Mouse (Mus musculus) forebrain, embryonic 14.5 days (tissue): ENCODE data around the gene Nenf. TPM values are rescaled to one million over a fixed set of nuclear protein-coding genes. Genes with fewer than 3 reads are reported as not detected.
A peak's percentile ranks its signal among the peaks of the same experiment; 100 is the strongest.

Experiments
- ATAC-seq: fragments of 200-750 bp; cut with Nextera tagmentation; 2 replicates; pipeline ENCODE4 v1.8.0; 2017; ENCODE audit warnings: mild to moderate bottlenecking, moderate library complexity
- DNase-seq: peaks from one replicate; pipeline ENCODE4 v3.0.0-alpha.2; 2015; ENCODE audit warnings: low spot score
- H3K27ac ChIP-seq: fragments of 300-500 bp; sonication (generic); 2 replicates; pipeline ENCODE4 v1.5.1; 2014; ENCODE audit warnings: low read depth, mild to moderate bottlenecking, control low read depth, low read length, moderate library complexity
- H3K27me3 ChIP-seq: fragments of 300-500 bp; sonication (generic); replicated peaks from 2 replicates; pipeline ENCODE4 v1.6.1; 2014; ENCODE audit warnings: low read length, control low read depth, mixed read lengths; ENCODE audit not compliant: control insufficient read depth, insufficient read depth
- H3K36me3 ChIP-seq: fragments of 300-500 bp; sonication (generic); 2 replicates; pipeline ENCODE4 v1.6.1; 2014; ENCODE audit warnings: low read length, control low read depth; ENCODE audit not compliant: control insufficient read depth, insufficient read depth
- H3K4me1 ChIP-seq: fragments of 300-500 bp; sonication (generic); 2 replicates; pipeline ENCODE4 v1.6.1; 2014; ENCODE audit warnings: antibody characterized with exemption, low read length, control low read depth; ENCODE audit not compliant: control insufficient read depth, insufficient read depth
- H3K4me2 ChIP-seq: fragments of 300-500 bp; sonication (generic); 2 replicates; pipeline ENCODE4 v1.6.1; 2014; ENCODE audit warnings: mild to moderate bottlenecking, control low read depth, low read length
- H3K4me3 ChIP-seq: fragments of 300-500 bp; sonication (generic); 2 replicates; pipeline ENCODE4 v1.5.1; 2014; ENCODE audit warnings: low read depth, low read length, control low read depth
- H3K9ac ChIP-seq: fragments of 300-500 bp; sonication (generic); 2 replicates; pipeline ENCODE4 v1.6.1; 2014; ENCODE audit warnings: mild to moderate bottlenecking, low read length, control low read depth, moderate library complexity
- H3K9me3 ChIP-seq: fragments of 300-500 bp; sonication (generic); replicated peaks from 2 replicates; pipeline ENCODE4 v1.6.1; 2016; ENCODE audit warnings: low read length, control low read depth, mixed read lengths; ENCODE audit not compliant: control insufficient read depth
- WGBS: fragments of 180-500 bp; shearing (Covaris S2); extraction: QIAGEN DNeasy Blood & Tissue Kit; methylation state at CpG from one replicate; pipeline ENCODE4 v1.1.7; 2014; 5-methylcytosine and 5-hydroxymethylcytosine counted together
- polyA plus RNA-seq: library from polyadenylated mRNA; unstranded; fragments of >200 nt; fragmentation: Nextera tagmentation; extraction: Ambion mirVana; gene quantifications from 2 replicates; pipeline ENCODE4 v1.2.1, GENCODE M21; 2014

The Nenf gene
- polyA plus RNA-seq, 1 experiment from 2014 or later: 128 TPM

DNA sequence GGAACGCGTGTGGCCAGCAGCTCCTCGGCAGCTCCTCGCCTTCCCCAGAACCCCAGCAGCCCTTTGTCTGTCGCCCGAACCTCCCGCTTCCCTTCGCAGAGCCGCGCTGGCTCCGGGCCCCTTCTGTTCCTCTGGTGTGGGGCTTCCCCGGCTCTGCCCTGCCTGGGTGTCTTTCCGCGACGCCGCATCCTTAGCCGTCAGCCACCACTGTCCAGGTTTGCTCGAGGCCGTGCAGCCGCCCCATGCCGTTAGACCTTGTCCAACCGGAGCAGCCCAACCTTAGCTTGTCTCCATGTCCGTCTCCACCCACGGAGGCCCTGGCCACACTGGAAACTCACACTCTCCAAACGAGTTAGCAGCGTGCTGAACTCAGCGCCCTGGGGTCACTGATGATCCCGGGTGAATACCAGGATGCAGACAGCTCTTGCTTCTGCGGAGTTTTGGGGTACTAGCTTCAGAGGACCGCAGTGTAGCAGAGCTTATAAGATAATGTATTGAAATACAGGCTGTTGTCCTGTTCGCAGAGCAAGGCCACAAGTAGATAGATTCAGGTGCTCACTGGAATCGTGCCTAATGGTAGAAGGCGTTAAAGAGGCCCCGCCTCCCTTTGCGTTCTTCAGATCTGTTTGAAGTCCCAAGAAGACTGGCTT is 8.4 kb upstream of the Nenf start:
- Histone ChIP-seq H3K36me3 (peaks cover 11% of the 10 kb centered on the region; the same call in 1 of the 2 replicates), H3K4me1 (peaks cover 26% of the 10 kb centered on the region), H3K9ac (peak overlapping the region; percentile 92), H3K27me3 (no peaks in the 10 kb centered on the region), H3K4me2 (peak overlapping the region; percentile 87), H3K27ac (peak overlapping the region; percentile 85), H3K9me3 (no peaks in the 10 kb centered on the region), H3K4me3 (peak overlapping the region; percentile 84)
- 1% methylated on average over 31 of the region's 35 CpGs for WGBS
- peak; percentile 74 for ATAC-seq
- peak; percentile 61 for DNase-seq

DNA sequence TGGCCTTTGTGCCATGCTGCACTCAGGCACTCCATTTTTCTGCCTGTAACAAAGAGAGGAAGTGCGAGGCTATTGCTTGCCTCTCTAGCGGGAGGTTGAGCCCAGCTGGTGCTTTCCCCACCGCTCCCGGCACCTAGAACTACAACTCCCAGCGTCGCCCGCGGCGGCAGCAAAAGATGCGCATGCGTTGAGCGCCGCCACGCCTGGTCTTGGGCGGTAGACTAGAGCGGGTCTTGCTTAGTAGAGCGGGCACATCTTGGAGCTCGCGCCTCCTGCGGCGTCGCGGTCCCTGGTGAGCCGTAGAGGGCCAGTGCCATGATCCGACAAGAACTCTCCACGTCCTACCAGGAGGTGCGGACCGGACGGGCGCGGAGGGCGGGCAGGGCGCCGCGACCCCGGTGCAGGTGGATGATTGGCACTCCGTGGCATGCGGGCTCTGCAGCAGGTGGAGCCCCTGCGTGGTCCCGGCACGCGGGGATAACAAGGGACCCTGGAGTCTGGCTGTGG is 7.8 kb upstream of the Nenf start, which contains the start of gene Tmem206:
Gene Tmem206 (plus strand): TSS at position 187 of the 507 bp plus-strand sequence.
- ATAC-seq: peak; percentile 97
- Histone ChIP-seq H3K4me2 (peak within 1 kb of the TSS; percentile 87), H3K27ac (peak within 1 kb of the TSS; percentile 85), H3K4me3 (peak within 1 kb of the TSS; percentile 84), H3K27me3 (no peaks in the 10 kb centered on the region), H3K4me1 (peaks cover 26% of the 10 kb centered on the region), H3K9ac (peak within 1 kb of the TSS; percentile 92), H3K36me3 (0 out of 2 replicates have a peak, but pooled peaks cover 5% of the 10 kb centered on the region), H3K9me3 (no peaks in the 10 kb centered on the region)
- DNase-seq: peak; percentile 98
- WGBS: under 1% methylated on average over 41 of the region's 42 CpGs

DNA sequence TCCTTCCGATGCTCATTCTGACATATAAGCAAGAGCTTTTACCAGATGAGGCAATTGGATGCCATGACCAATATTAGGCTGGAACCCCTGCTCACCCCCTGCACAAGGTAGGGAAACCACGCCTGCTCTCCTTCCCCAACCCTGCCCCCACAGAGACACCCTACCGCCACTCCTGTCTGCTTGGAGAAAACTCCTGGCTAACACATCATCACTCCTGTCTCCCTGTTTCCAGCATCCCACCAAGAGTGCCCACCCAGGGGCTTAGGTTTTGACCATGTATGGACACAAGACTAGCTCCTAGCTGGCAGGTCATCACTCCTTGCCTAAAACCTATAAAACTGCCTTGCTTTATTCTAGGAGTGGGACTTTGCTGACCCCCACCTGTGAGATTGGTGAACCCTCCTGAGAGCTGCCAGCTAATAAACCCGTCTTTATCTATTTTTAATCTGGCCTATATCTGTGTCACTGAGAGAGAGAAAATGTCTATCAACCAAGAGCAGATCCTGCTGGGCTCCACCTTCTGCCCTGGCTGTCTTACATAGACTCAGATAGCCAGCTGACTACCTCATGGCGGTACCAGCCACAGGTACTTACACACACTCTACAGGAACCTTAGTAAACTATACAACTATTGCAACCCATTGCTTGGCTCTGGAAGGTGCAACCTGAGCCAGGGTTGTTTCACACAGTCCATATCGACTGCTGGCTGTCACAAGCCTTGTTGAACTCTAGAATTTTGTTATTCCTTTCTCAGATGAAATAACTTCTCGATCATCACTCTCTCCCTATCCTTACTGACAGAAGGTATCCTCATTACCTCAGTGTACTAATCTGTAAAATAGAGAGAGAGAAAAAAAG is 7.0 kb upstream of the Nenf start:
- peak overlapping the region; percentile 84 for H3K4me3 ChIP-seq
- peak overlapping the region; percentile 22; the same call in 1 of the 2 replicates for H3K9ac ChIP-seq
- peak overlapping the region; percentile 87 for H3K4me2 ChIP-seq
- H3K36me3 ChIP-seq: 0 out of 2 replicates have a peak, but pooled peaks cover 4% of the 10 kb centered on the region
- H3K4me1 ChIP-seq: peaks cover 26% of the 10 kb centered on the region
- DNase-seq: no peak
- H3K27me3 ChIP-seq: 0 out of 2 replicates have a peak, but pooled peaks cover 3% of the 10 kb centered on the region
- WGBS: 88% methylated on average over 7 of the region's 7 CpGs
- ATAC-seq: peak; percentile 13
- H3K9me3 ChIP-seq: no peaks in the 10 kb centered on the region
- H3K27ac ChIP-seq: no peak overlapping the region; the same call in none of the 2 replicates

DNA sequence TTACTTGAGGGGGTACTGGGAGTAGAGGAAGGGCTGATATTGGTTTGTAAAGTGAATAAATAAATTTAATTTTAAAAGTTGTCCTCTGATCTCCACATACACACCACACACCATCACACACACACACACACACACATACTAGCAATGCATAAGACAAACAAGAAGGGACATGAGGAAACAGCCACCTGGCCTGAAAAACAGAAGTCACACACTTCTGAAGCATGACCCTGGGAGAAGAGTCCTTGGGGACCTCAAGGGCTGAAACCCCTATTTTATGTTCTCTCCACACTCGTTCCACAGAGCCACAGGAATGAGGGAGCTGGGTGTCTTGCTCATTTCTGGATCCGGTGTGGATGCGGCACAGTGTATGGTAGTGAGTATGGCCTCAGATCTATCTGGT is 5.4 kb upstream of the Nenf start:
- DNase-seq (no peak), ATAC-seq (no peak)
- Histone ChIP-seq H3K36me3 (no peaks in the 10 kb centered on the region), H3K4me1 (peaks cover 23% of the 10 kb centered on the region), H3K4me3 (no peak overlapping the region), H3K4me2 (no peak overlapping the region), H3K27me3 (0 out of 2 replicates have a peak, but pooled peaks cover 4% of the 10 kb centered on the region), H3K27ac (no peak overlapping the region), H3K9me3 (no peaks in the 10 kb centered on the region), H3K9ac (no peak overlapping the region)
- WGBS: 86% methylated on average over 3 of the region's 3 CpGs

DNA sequence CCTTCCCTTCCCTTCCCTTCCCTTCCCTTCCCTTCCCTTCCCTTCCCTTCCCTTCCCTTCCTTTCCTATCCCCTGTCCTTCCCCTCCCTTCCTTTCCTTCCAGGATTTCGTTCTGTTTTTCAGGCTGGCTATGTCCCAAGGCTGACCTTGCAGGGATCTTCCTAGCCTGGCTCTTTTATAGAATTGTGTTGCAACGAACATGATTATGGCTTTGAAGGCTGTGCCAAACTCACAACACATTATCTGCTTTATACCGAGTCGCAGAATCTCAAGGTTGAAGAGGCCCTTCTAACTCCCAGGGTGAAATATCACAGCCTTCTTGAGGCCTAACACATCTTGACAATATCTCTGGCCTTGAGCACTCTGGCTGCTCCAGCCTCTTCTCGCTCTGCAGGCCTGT is 692 bp upstream of the Nenf start:
- no peak overlapping the region for H3K27ac ChIP-seq
- no peak for DNase-seq
- 75% methylated on average over 4 of the region's 5 CpGs for WGBS
- H3K4me2 ChIP-seq: no peak overlapping the region
- no peaks in the 10 kb centered on the region for H3K4me1 ChIP-seq
- H3K9me3 ChIP-seq: no peaks in the 10 kb centered on the region
- H3K4me3 ChIP-seq: no peak overlapping the region
- no peak overlapping the region for H3K9ac ChIP-seq
- no peak for ATAC-seq
- 0 out of 2 replicates have a peak, but pooled peaks cover 4% of the 10 kb centered on the region for H3K27me3 ChIP-seq
- no peaks in the 10 kb centered on the region for H3K36me3 ChIP-seq

DNA sequence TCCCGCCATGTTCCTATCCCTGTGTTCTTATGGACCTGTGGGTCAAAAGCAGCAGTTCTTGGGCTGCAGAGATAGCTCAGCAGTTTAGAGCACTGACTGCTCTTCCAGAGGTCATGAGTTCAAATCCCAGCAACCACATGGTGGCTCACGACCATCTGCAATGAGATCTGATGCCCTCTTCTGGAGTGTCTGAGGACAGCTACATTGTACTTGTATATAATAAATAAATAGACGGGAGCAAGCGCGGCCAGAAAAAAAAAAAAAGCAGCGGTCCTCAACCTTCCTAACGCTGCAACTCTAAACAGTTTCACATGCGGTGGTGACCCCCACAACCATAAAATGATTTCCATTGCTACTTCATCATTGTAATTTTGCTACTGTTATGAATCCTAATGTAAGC is 1.2 kb downstream of the Nenf start:
- H3K4me1 ChIP-seq: peaks cover 5% of the 10 kb centered on the region; the same call in 1 of the 2 replicates
- H3K27ac ChIP-seq: no peak overlapping the region
- WGBS: 85% methylated on average over 8 of the region's 8 CpGs
- H3K36me3 ChIP-seq: no peaks in the 10 kb centered on the region
- H3K27me3 ChIP-seq: 0 out of 2 replicates have a peak, but pooled peaks cover 4% of the 10 kb centered on the region
- H3K4me2 ChIP-seq: peak overlapping the region; percentile 78; the same call in 1 of the 2 replicates
- ATAC-seq: no peak
- H3K9me3 ChIP-seq: no peaks in the 10 kb centered on the region
- no peak overlapping the region for H3K4me3 ChIP-seq
- H3K9ac ChIP-seq: peak overlapping the region; percentile 87; the same call in 1 of the 2 replicates
- no peak for DNase-seq

DNA sequence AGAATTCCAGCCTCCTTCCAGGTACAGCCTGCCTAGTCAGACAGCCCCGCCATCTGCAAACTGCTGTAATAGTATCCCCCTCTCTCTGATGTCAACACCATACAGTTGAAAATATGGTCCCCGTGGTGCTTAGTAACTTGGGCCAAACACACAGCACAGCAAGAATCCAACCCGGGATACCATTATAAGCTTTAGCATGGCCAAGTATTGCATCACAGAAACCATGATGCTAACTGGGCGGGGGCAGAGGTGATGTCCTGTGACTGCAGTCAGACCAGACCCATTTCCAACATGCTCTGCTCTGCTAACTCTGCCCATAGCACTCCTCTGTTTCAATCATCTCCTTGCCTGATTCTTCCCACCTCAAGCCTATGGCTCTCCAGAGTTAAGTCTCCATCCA is 4.1 kb downstream of the Nenf start:
- Histone ChIP-seq H3K4me2 (no peak overlapping the region), H3K36me3 (no peaks in the 10 kb centered on the region), H3K4me3 (no peak overlapping the region), H3K27ac (no peak overlapping the region), H3K9me3 (no peaks in the 10 kb centered on the region), H3K27me3 (no peaks in the 10 kb centered on the region), H3K4me1 (peaks cover 5% of the 10 kb centered on the region; the same call in 1 of the 2 replicates), H3K9ac (no peak overlapping the region)
- WGBS: 84% methylated on average over 4 of the region's 4 CpGs
- ATAC-seq (no peak), DNase-seq (no peak)

DNA sequence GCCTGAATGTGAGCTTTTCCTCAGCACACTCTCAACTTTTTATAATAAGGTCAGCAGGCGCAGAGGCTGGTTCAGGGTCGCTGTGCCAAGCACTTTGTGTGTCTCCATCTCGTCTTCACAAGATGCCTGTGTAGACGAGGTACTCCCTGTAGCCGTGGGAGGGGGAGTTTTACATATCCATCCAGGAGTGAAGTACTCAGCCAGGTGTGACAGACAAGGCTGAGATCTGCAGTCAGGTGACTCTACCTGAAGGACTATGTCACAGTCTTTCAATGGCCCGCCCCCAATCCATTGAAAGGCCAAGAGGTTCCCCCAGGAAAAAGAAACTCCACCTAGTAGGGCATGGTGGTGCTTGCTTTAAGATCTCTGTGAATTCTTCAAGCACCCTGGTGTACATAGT is 4.8 kb downstream of the Nenf start:
- Histone ChIP-seq H3K4me3 (no peak overlapping the region), H3K4me1 (peaks cover 5% of the 10 kb centered on the region; the same call in 1 of the 2 replicates), H3K9ac (no peak overlapping the region), H3K36me3 (no peaks in the 10 kb centered on the region), H3K4me2 (peak overlapping the region; percentile 43), H3K27me3 (no peaks in the 10 kb centered on the region), H3K9me3 (no peaks in the 10 kb centered on the region), H3K27ac (no peak overlapping the region)
- ATAC-seq (no peak), DNase-seq (no peak)
- 72% methylated on average over 6 of the region's 6 CpGs for WGBS
